Mouse (Mus musculus): ENCODE data around the gene Dyrk1b. TPM values are rescaled to one million over a fixed set of nuclear protein-coding genes. Genes with fewer than 3 reads are reported as not detected.

The Dyrk1b gene
- polyA plus RNA-seq, 1 experiment from 2014 or later: 8.1 TPM

Other genes starting within 250 kb of the Dyrk1b start
- 27.0 and 28.9 TPM in 2 replicates for gene Zfp780b, start 200.3 kb upstream of the Dyrk1b start, polyA plus RNA-seq (2015; fragmentation: Nextera tagmentation; extraction: Ambion mirVana)
- 6.2 and 6.4 TPM in 2 replicates for gene Zfp850, start 165.4 kb upstream of the Dyrk1b start, polyA plus RNA-seq (2015; fragmentation: Nextera tagmentation; extraction: Ambion mirVana)
- 275 and 283 TPM in 2 replicates for gene Psmc4, start 129.4 kb upstream of the Dyrk1b start, polyA plus RNA-seq (2015; fragmentation: Nextera tagmentation; extraction: Ambion mirVana)
- gene Fcgbp, start 108.2 kb upstream of the Dyrk1b start, polyA plus RNA-seq (2015; fragmentation: Nextera tagmentation; extraction: Ambion mirVana): 0.71 and 1.0 TPM in 2 replicates
- 0.10 and 0.13 TPM in 2 replicates for gene 9530053A07Rik, start 50.0 kb upstream of the Dyrk1b start, polyA plus RNA-seq (2015; fragmentation: Nextera tagmentation; extraction: Ambion mirVana)
- 57.1 and 66.1 TPM in 2 replicates for gene Fbl, start 9.8 kb upstream of the Dyrk1b start, polyA plus RNA-seq (2015; fragmentation: Nextera tagmentation; extraction: Ambion mirVana)
- 2.9 and 3.7 TPM in 2 replicates for gene Eid2, start 88.4 kb downstream of the Dyrk1b start, polyA plus RNA-seq (2015; fragmentation: Nextera tagmentation; extraction: Ambion mirVana)
- gene Eid2b, start 98.3 kb downstream of the Dyrk1b start, polyA plus RNA-seq (2015; fragmentation: Nextera tagmentation; extraction: Ambion mirVana): 33.5 and 36.3 TPM in 2 replicates
- 1.7 and 3.1 TPM in 2 replicates for gene Selenov, start 111.7 kb downstream of the Dyrk1b start, polyA plus RNA-seq (2015; fragmentation: Nextera tagmentation; extraction: Ambion mirVana)
- gene Dll3, start 122.8 kb downstream of the Dyrk1b start, polyA plus RNA-seq (2015; fragmentation: Nextera tagmentation; extraction: Ambion mirVana): 18.6 and 19.2 TPM in 2 replicates
- gene Timm50, start 132.6 kb downstream of the Dyrk1b start, polyA plus RNA-seq (2015; fragmentation: Nextera tagmentation; extraction: Ambion mirVana): 131 and 142 TPM in 2 replicates
- gene Supt5, start 159.3 kb downstream of the Dyrk1b start, polyA plus RNA-seq (2015; fragmentation: Nextera tagmentation; extraction: Ambion mirVana): 94.9 and 112 TPM in 2 replicates
- 430 and 440 TPM in 2 replicates for gene Rps16, start 171.2 kb downstream of the Dyrk1b start, polyA plus RNA-seq (2015; fragmentation: Nextera tagmentation; extraction: Ambion mirVana)
- gene Plekhg2, start 193.1 kb downstream of the Dyrk1b start, polyA plus RNA-seq (2015; fragmentation: Nextera tagmentation; extraction: Ambion mirVana): 18.8 and 26.7 TPM in 2 replicates
- gene Zfp36, start 200.8 kb downstream of the Dyrk1b start, polyA plus RNA-seq (2015; fragmentation: Nextera tagmentation; extraction: Ambion mirVana): 3.9 and 4.0 TPM in 2 replicates
- 42.7 and 47.2 TPM in 2 replicates for gene Med29, start 213.2 kb downstream of the Dyrk1b start, polyA plus RNA-seq (2015; fragmentation: Nextera tagmentation; extraction: Ambion mirVana)
- gene Paf1, start 213.5 kb downstream of the Dyrk1b start, polyA plus RNA-seq (2015; fragmentation: Nextera tagmentation; extraction: Ambion mirVana): 89.9 and 102 TPM in 2 replicates